Mouse (Mus musculus) layer of hippocampus, adult 2 months (tissue): Measurements from ENCODE around the gene Vgll4. TPM values are rescaled to one million over a fixed set of nuclear protein-coding genes. Genes with fewer than 3 reads are reported as not detected.

Experiments used
- DNase-seq, 2 experiments: peaks; one replicate each; pipeline ENCODE4 v3.0.0; 2022; ENCODE audit warnings: low spot score in 2 of 2
- H3K27ac ChIP-seq: fragments of 200-600 bp; 2 replicates; pipeline ENCODE4 v1.8.1; 2022
- H3K4me3 ChIP-seq: fragments of 200-600 bp; 2 replicates; pipeline ENCODE4 v1.8.1; 2022; ENCODE audit warnings: mild to moderate bottlenecking
- CTCF ChIP-seq: fragments of 200-600 bp; conservative IDR thresholded peaks from 2 replicates; pipeline ENCODE4 v1.8.1; 2022; ENCODE audit warnings: antibody characterized with exemption, mild to moderate bottlenecking, moderate library complexity
- total RNA-seq, 2 experiments: library from RNA; stranded (reverse); gene quantifications; 2 replicates each; pipeline ENCODE4 v1.2.3; 2021

The Vgll4 gene
- total RNA-seq, 2 experiments from 2014 or later = 44.2 to 44.8 TPM

DNA sequence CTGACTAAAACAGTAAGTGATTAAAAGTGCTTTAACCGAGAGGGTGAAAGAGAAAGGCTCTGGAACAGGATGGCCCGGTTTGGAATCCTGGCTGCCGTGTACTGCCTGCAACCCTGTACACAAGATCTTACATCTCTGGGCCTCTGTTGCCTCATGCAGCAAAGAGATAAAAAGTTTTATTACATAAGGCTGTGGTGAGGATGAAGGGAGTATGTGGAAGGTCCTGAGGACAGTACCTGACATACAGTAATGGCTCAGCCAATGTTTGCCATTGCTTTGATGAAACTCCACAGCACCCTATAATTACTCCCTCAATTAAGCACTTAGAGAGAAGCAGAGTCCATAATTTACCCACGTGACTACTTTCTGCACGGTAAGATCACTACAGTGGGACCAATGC is 27.1 kb upstream of the Vgll4 start:
- no peak for DNase-seq
- Histone ChIP-seq H3K27ac (no peak overlapping the region), H3K4me3 (no peak overlapping the region)
- TF ChIP-seq CTCF = no peak

DNA sequence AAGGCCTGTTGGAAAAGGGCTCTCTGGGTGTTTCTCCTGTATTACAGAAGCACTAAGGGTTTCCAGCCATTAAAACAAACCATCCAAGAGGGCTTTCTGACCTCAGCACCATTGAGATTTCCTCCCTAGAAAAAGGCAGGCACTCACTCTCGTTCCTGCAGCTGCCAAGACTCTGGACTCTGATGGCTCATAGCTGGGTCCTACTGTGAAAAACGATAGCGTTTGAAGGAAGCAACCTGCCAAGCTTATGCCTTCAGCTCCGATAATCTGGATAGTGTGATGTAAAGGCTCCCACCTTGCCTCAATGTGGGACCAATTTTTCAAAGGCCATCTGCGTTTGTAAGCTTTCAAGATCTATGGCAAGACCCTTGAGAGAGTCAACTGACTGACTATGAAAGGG is 24.3 kb upstream of the Vgll4 start:
- no peak for TF ChIP-seq CTCF
- H3K27ac ChIP-seq = peak overlapping the region; percentile 78
- no peak overlapping the region for H3K4me3 ChIP-seq
- no peak for DNase-seq

DNA sequence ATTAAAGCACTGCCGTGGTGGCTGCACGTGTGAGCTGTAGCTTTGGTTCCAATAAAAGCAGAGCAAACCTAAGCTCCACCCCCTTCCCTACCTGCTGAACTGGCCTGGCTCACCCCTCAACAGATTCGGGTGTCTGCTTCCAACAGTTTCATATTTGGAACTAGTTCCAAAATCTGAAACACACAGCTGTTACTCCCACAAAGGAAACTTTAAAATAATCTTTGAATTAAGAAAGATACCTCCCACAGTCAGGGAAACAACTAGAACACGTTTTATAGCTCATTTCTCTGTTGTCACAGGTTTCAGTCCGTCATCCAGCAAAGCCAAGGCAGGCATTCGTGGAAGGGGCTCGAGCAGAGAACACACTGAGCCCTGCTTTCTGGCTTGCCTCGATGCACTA is 23.9 kb upstream of the Vgll4 start:
- peak; percentile 20 to 37 for DNase-seq
- TF ChIP-seq CTCF = no peak
- Histone ChIP-seq H3K4me3 (no peak overlapping the region), H3K27ac (peak overlapping the region; percentile 78)

DNA sequence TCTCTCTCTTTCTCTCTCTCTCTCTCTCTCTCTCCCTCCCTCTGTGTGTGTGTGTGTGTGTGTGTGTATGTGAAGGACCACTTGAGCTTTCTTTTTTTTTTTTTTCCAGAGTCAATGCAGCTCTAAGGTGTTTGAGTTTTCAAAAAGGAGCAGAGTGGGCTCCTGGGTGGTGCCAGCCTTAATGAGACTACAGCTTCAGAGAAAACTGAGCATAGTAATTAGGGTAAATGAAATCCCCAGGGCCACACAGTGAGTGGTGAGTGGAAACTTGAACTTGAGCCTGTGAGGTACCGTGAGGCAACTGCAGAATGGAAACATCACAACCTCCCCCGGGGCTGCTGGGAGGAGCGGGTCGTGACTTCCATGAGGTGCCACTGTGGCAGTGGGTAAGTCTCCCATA is 22.1 kb upstream of the Vgll4 start:
- no peak for TF ChIP-seq CTCF
- DNase-seq = no peak

DNA sequence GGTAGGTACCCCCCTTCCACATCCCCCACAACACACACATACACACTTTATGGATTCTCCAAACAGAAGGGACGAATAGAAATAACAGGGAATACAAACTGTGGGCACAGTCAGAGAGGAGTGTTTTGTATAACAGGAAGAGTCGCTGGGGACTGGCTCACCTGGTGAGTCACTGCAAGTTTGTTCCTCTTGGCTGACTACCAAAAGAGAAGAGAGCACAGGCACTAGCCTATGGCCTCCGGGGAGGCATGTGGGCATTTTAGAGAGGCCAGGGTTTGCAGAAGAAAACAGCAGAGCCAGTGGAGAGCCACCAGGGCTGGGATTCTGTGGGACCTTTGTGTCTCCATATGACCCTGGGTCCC is 18.8 kb upstream of the Vgll4 start:
- Histone ChIP-seq H3K4me3 (no peak overlapping the region), H3K27ac (no peak overlapping the region)
- no peak for DNase-seq
- no peak for TF ChIP-seq CTCF

More for the DNA sequence above, 22.1 kb upstream of the Vgll4 start:
- Histone ChIP-seq H3K4me3 (no peak overlapping the region), H3K27ac (no peak overlapping the region)

DNA sequence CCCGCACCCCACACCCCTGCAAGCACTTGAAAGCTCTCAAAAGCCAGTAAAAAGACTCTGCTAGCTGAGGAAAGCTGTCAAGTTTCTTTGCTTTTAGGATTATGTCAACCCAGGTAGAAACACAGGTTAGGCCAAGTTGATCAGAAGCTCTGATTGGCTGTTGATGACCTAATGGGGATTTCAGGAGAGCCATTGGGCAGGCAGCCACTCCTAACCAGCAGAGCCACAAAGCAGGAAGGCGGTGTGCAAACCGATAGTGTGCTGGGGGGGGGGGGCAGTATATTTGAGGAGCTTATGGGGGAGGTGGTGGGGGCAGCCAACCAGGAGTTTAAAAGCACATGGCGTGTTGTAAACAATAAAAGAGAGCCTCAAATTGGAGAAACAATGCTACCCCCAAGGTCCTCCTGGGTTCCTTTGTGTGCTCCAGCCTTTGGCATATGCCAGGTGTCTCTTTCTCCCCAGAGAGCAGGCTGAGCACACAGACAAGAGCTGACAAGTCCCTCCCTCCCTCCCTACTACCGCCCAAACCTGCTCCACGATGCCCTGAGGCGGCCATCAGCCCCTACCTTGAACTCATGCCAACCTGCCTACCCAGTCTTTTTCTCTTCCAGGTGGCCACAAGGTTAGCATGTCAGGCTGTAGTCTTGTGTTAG is 18.3 kb upstream of the Vgll4 start:
- Histone ChIP-seq H3K27ac (no peak overlapping the region), H3K4me3 (no peak overlapping the region)
- DNase-seq = no peak
- no peak for TF ChIP-seq CTCF

DNA sequence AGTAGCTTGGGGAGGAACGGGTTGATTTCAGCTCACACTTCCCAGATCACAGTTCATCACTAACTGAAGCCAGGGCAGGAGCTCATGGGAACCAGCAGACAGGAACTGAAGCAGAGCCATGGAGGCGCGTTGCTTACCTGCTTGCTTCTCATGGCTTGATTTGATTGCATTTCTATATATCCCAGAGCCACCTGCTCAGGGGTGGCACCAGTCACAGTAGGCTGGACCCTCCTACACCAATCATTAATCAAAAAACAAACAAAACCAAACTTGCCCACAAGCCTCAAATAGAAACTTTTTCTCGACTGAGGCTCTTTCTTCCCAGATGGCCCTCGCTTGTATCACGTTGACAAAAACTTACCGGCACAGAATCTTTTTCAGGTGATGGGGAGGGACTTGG is 12.9 kb upstream of the Vgll4 start:
- Histone ChIP-seq H3K27ac (no peak overlapping the region), H3K4me3 (no peak overlapping the region)
- no peak for TF ChIP-seq CTCF
- no peak for DNase-seq

DNA sequence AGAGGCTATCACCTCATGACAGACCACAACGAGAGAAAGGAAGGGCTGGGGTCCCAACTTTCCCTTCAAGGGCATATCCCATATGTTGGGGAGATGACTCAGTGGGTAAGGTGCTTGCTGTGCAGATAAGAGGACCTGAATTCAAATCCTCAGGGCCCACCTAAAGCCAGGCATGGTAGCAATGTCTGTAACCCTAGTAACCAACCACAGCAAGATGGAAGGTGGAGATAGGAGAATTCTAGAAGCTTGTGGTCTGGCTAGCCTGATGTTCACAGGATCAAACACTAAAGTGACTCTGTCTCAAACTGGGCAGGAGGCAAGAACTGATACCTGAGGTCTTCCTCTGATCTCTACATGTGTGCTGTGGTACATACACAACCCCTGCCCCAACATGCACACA is 9.9 kb upstream of the Vgll4 start:
- no peak for DNase-seq
- no peak overlapping the region for H3K27ac ChIP-seq
- no peak overlapping the region for H3K4me3 ChIP-seq
- no peak for TF ChIP-seq CTCF

DNA sequence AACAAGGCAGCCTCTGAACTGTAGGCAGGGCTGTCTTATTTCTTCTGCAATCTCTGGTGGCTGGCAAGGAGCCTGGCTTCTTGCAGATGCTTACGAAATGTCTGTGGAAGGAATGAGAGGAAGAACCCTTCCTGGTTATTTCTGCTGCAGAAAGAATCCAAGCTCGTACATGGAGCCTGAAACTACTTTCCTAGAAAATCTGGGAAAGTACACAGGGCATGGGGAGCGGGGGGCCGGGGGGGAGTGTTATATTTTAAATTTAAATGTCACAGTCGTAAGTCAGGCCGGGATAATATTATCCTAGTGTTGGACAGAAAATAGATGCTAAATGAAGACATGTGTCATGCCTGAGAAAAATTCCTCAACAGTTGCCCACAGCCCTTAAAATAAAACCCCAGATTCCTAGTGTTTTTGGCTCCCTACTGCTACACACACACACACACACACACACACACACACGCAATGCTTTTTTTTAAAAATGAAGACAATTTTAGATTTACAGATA is 7.2 kb upstream of the Vgll4 start:
- no peak for TF ChIP-seq CTCF
- Histone ChIP-seq H3K27ac (peak overlapping the region; percentile 61; the same call in 1 of the 2 replicates), H3K4me3 (no peak overlapping the region)
- DNase-seq = peak in 1 of 2 experiments; percentile 72

DNA sequence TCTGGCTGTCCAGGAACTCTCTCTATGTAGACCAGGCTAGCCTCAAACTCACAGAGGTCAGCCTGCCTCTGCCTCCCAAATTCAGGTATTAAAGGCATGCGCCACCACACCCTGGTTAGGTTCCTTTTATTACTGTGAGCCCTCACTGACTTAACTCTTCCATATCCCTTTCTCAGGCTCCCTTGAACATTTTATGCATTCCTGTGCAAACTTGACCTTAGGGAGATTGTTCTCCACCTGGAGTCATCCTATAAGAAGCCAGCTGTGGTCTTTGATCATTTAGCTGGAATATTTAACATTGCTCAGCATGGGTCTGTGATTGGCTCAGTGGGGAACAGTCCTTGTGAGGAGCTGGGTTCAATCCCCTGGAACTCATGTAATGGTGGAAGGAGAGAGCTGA is 4.5 kb upstream of the Vgll4 start:
- no peak overlapping the region for H3K27ac ChIP-seq
- no peak overlapping the region for H3K4me3 ChIP-seq
- TF ChIP-seq CTCF = no peak
- no peak for DNase-seq

DNA sequence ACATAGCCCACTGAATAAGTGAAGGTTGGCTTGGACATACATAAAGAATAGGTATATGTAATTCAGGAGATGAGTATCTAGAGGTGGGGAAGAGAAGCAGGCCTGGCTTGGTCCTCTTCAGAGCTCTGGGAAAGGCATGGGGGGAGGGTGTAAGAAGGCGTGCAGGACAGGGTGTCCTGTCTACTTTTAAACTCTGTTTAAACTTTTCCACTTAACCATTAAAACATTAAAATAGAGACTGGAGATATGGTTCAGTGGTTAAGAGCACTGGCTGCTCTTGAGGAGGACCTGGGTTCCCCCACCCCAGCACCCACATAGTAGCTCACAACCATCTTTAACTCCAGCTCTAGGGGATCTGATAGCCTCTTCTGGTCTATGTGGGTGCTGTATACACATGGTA is 3.2 kb upstream of the Vgll4 start:
- no peak overlapping the region for H3K27ac ChIP-seq

DNA sequence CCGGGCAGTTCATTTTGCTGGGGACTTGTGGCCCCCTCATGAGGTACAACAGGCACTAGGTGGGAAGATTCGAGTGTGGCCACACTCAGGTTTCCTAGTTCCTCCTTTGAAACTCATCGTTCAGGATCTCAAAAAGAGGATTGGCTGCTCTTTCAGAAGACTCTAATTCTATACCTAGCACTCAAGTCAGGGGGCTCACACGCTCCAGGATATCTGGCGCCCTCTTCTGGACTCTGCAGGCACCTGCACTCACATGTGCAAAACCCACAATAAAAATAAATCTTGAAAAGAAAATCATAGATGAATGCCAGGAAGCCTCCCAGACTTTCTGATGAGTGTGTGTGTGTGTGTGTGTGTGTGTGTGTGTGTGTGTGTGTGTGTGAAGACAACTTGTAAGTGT is 1.1 kb upstream of the Vgll4 start:
- H3K4me3 ChIP-seq = no peak overlapping the region
- H3K27ac ChIP-seq = no peak overlapping the region
- TF ChIP-seq CTCF = peak; percentile 64
- no peak for DNase-seq

More for the DNA sequence above, 3.2 kb upstream of the Vgll4 start:
- DNase-seq = no peak
- no peak for TF ChIP-seq CTCF
- no peak overlapping the region for H3K4me3 ChIP-seq

DNA sequence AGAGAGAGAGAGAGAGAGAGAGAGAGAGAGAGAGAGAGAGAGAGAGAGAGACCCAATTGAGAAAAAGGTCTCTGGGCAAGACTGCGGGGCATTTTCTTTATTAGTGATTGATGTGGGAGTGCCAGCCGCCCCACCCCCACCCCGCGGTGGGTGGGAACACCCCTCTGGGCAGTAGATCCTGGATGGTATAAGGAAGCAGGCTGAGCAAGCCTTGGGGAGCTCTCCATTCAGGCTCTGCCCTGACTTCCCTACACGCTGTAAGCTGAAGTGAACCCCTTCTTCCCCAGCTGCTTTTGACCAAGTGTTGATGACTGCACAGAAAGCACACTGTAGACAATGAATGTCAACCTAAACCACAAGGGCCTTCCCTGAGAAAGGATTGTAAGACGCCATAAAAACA is 592 bp upstream of the Vgll4 start:
- Histone ChIP-seq H3K4me3 (no peak overlapping the region), H3K27ac (no peak overlapping the region)
- TF ChIP-seq CTCF = no peak
- DNase-seq = no peak
